Mouse (Mus musculus) small intestine, adult 10 weeks (tissue): ENCODE results near the gene Olfr591. TPM values are rescaled to one million over a fixed set of nuclear protein-coding genes. Genes with fewer than 3 reads are reported as not detected.

Experiments used
- polyA plus RNA-seq: library from polyadenylated mRNA; stranded (reverse); fragments of 350-450 nt; fragmentation: Illumina TruSeq; extraction: RNeasy Lipid Tissue Mini Kit (QIAGEN cat#74804); gene quantifications from one replicate; pipeline ENCODE4 v1.2.3, GENCODE M21; 2014; ENCODE audit warnings: low replicate concordance

Gene Olfr591
- polyA plus RNA-seq = not detected

GRCm38 (mm10) chr7:103178240-103178639 lies at the start of gene Olfr591:
TSS of gene Olfr591 (minus strand) at chr7:103178340.

GRCm38 (mm10) chr7:103216696-103217095 lies 38.6 kb upstream of the Olfr591 start, which contains the start of gene Olfr594:
TSS of gene Olfr594 (plus strand) at chr7:103216996.

GRCm38 (mm10) chr7:103211562-103211961 lies 33.4 kb upstream of the Olfr591 start, which contains the start of gene Olfr593:
TSS of gene Olfr593 (plus strand) at chr7:103211862.

GRCm38 (mm10) chr7:103184503-103184902 lies 6.4 kb upstream of the Olfr591 start, which contains the start of gene Olfr592:
TSS of gene Olfr592 (plus strand) at chr7:103184803.

GRCm38 (mm10) chr7:103156256-103156655 lies 21.9 kb downstream of the Olfr591 start, which contains the start of gene Olfr589:
TSS of gene Olfr589 (minus strand) at chr7:103156356.

GRCm38 (mm10) chr7:103140579-103140978 lies 37.6 kb downstream of the Olfr591 start, which contains the start of gene Olfr588-ps1:
TSS of gene Olfr588-ps1 (plus strand) at chr7:103140879.

GRCm38 (mm10) chr7:103125538-103125937 lies 52.6 kb downstream of the Olfr591 start, which contains the start of gene Olfr586:
TSS of gene Olfr586 (minus strand) at chr7:103125638.

Other genes with a start within 250 kb of the Olfr591 start
- gene Olfr573-ps1, start 235.8 kb downstream of the Olfr591 start, polyA plus RNA-seq = not detected
- gene Olfr574, start 229.9 kb downstream of the Olfr591 start, polyA plus RNA-seq = not detected
- gene Olfr575, start 219.6 kb downstream of the Olfr591 start, polyA plus RNA-seq = not detected
- gene Olfr576, start 215.7 kb downstream of the Olfr591 start, polyA plus RNA-seq = not detected
- gene Olfr577, start 202.4 kb downstream of the Olfr591 start, polyA plus RNA-seq = not detected
- not detected for gene Olfr578, start 189.0 kb downstream of the Olfr591 start, polyA plus RNA-seq
- not detected for gene Olfr582, start 140.3 kb downstream of the Olfr591 start, polyA plus RNA-seq
- not detected for gene Olfr583, start 127.0 kb downstream of the Olfr591 start, polyA plus RNA-seq
- not detected for gene Olfr584, start 96.5 kb downstream of the Olfr591 start, polyA plus RNA-seq
- not detected for gene Olfr585, start 80.6 kb downstream of the Olfr591 start, polyA plus RNA-seq
- not detected for gene Olfr586, start 52.7 kb downstream of the Olfr591 start, polyA plus RNA-seq
- gene Olfr588-ps1, start 37.5 kb downstream of the Olfr591 start, polyA plus RNA-seq = not detected
- not detected for gene Olfr589, start 22.0 kb downstream of the Olfr591 start, polyA plus RNA-seq
- gene Olfr592, start 6.5 kb upstream of the Olfr591 start, polyA plus RNA-seq = not detected
- gene Olfr593, start 33.5 kb upstream of the Olfr591 start, polyA plus RNA-seq = not detected
- gene Olfr594, start 38.7 kb upstream of the Olfr591 start, polyA plus RNA-seq = not detected
- gene Usp17ld, start 74.2 kb upstream of the Olfr591 start, polyA plus RNA-seq = not detected
- gene Olfr596, start 127.3 kb upstream of the Olfr591 start, polyA plus RNA-seq = not detected
- not detected for gene Olfr597, start 138.0 kb upstream of the Olfr591 start, polyA plus RNA-seq
- gene Olfr598, start 145.2 kb upstream of the Olfr591 start, polyA plus RNA-seq = not detected
- not detected for gene Olfr599, start 157.6 kb upstream of the Olfr591 start, polyA plus RNA-seq
- not detected for gene Olfr600, start 171.3 kb upstream of the Olfr591 start, polyA plus RNA-seq
- not detected for gene Olfr601, start 184.3 kb upstream of the Olfr591 start, polyA plus RNA-seq
- gene Olfr603, start 207.8 kb upstream of the Olfr591 start, polyA plus RNA-seq = not detected
- gene Usp17lc, start 236.7 kb upstream of the Olfr591 start, polyA plus RNA-seq = not detected